Mouse (Mus musculus): ENCODE results near the gene Maea. TPM values are rescaled to one million over a fixed set of nuclear protein-coding genes. Genes with fewer than 3 reads are reported as not detected.
"Not testable (repeated sequence)": the region's sequence is repeated elsewhere in the genome, so short reads cannot be mapped to it uniquely, and the experiment has no call there.

Maea gene
- total RNA-seq (2021) = 100 to 1,000 TPM; 125 to 126 TPM

- DNase-seq = peak; percentile 97
- intact Hi-C loops (cut with DNase I) = loop anchor here (2.0 kb wide), 2 partner anchors 41 to 61 kb away; partner anchors contain the start of gene Ctbp1
These were observed at the start of gene Maea for GRCm38 (mm10) chr5:33335273-33335976. Maea (plus strand) TSS chr5:33335509.

- intact Hi-C loops (cut with DNase I) = no loop called here
- no peak for DNase-seq
These were observed 41.4 kb upstream of the Maea start for GRCm38 (mm10) chr5:33293796-33294430.

GRCm38 (mm10) chr5:33297164-33297563 is 38.1 kb upstream of the Maea start:
- intact Hi-C loops (cut with DNase I) = loop anchor here (1.0 kb wide), 1 partner anchor 94 kb away; no protein-coding TSS in a partner anchor
- peak; percentile 5 to 16 for DNase-seq

GRCm38 (mm10) chr5:33301801-33302200 is 33.5 kb upstream of the Maea start:
- no peak for DNase-seq
- intact Hi-C loops (cut with DNase I) = no loop called here

GRCm38 (mm10) chr5:33310704-33311462 is 24.4 kb upstream of the Maea start:
- no peak for DNase-seq
- intact Hi-C loops (cut with DNase I) = no loop called here

GRCm38 (mm10) chr5:33312192-33312591 is 23.1 kb upstream of the Maea start:
- intact Hi-C loops (cut with DNase I) = no loop called here
- DNase-seq = no peak

GRCm38 (mm10) chr5:33324491-33324890 is 10.8 kb upstream of the Maea start:
- no peak for DNase-seq
- intact Hi-C loops (cut with DNase I) = no loop called here

GRCm38 (mm10) chr5:33334381-33335272 is 682 bp upstream of the Maea start:
- intact Hi-C loops (cut with DNase I) = loop anchor here (2.0 kb wide), 2 partner anchors 42 to 60 kb away; partner anchors contain the start of gene Ctbp1

GRCm38 (mm10) chr5:33335977-33336360 is 660 bp downstream of the Maea start:
- DNase-seq = peak; percentile 49 to 60
- intact Hi-C loops (cut with DNase I) = loop anchor here (2.0 kb wide), 2 partner anchors 41 to 61 kb away; partner anchors contain the start of gene Ctbp1

More at GRCm38 (mm10) chr5:33334381-33335272, 682 bp upstream of the Maea start:
- no peak for DNase-seq

GRCm38 (mm10) chr5:33337206-33337605 is 1.9 kb downstream of the Maea start:
- no peak for DNase-seq
- intact Hi-C loops (cut with DNase I) = no loop called here

GRCm38 (mm10) chr5:33341165-33341564 is 5.9 kb downstream of the Maea start:
- DNase-seq = no peak
- intact Hi-C loops (cut with DNase I) = no loop called here

GRCm38 (mm10) chr5:33342248-33342647 is 6.9 kb downstream of the Maea start:
- DNase-seq; intact Hi-C loops (cut with DNase I): not testable (repeated sequence)

GRCm38 (mm10) chr5:33342821-33343220 is 7.5 kb downstream of the Maea start:
- peak; percentile 19 to 23 for DNase-seq

GRCm38 (mm10) chr5:33343571-33343970 is 8.3 kb downstream of the Maea start:
- intact Hi-C loops (cut with DNase I) = no loop called here
- DNase-seq = no peak

More at GRCm38 (mm10) chr5:33342821-33343220, 7.5 kb downstream of the Maea start:
- intact Hi-C loops (cut with DNase I) = no loop called here

- intact Hi-C loops (cut with DNase I) = no loop called here
These were observed 8.8 kb downstream of the Maea start for GRCm38 (mm10) chr5:33344070-33344469.

GRCm38 (mm10) chr5:33347620-33348019 is 12.3 kb downstream of the Maea start:
- intact Hi-C loops (cut with DNase I) = no loop called here
- no peak for DNase-seq

More at GRCm38 (mm10) chr5:33344070-33344469, 8.8 kb downstream of the Maea start:
- no peak for DNase-seq

- intact Hi-C loops (cut with DNase I) = no loop called here
- no peak for DNase-seq
These were observed 13.9 kb downstream of the Maea start for GRCm38 (mm10) chr5:33349205-33349604.

- intact Hi-C loops (cut with DNase I) = no loop called here
- DNase-seq = no peak
These were observed 14.4 kb downstream of the Maea start for GRCm38 (mm10) chr5:33349706-33350105.

GRCm38 (mm10) chr5:33351556-33352272 is 16.4 kb downstream of the Maea start:
- intact Hi-C loops (cut with DNase I) = no loop called here
- DNase-seq = no peak

All from heart, postnatal 10 days (tissue).